Comparison of ENCODE assay signal across 17 mouse cellular contexts in genomic region chr13:14800246-14800645, GRCm38 (mm10).
DNase-seq lines count a peak whose midpoint lies in the region; ATAC-seq and TF ChIP-seq lines count a peak whose summit lies in the region.
"Had no signal": no experiment of that assay in that cellular context is flagged by ENCODE, and none has a peak within 500 bp of the region (broad histone marks: within the 10 kb centered on the region; RNA-seq: fewer than 3 reads in every experiment).

No protein-coding gene starts in this region.

- no peak overlapping the region for H3K9ac ChIP-seq in hindbrain, postnatal 0 days (replicated peaks; ENCODE audit: low read length)
- no peak overlapping the region for H3K9ac ChIP-seq in hindbrain, embryonic 14.5 days
- H3K9ac ChIP-seq: forebrain, embryonic 13.5 days had no signal

- H3K27ac ChIP-seq in gastrocnemius, adult 2 months, result no peak overlapping the region
- H3K27ac ChIP-seq in hindbrain, postnatal 0 days, result no peak overlapping the region
- no peak overlapping the region for H3K27ac ChIP-seq in hindbrain, embryonic 14.5 days
- H3K27ac ChIP-seq: forebrain, embryonic 13.5 days had no signal

- no peaks in the 10 kb centered on the region for H3K36me3 ChIP-seq in hindbrain, postnatal 0 days (ENCODE audit: insufficient read depth, low read length)
- no peaks in the 10 kb centered on the region for H3K36me3 ChIP-seq in hindbrain, embryonic 14.5 days (replicated peaks; ENCODE audit: control insufficient read depth, insufficient read depth)
- H3K36me3 ChIP-seq: G1E had no signal

- no peak overlapping the region for H3K4me2 ChIP-seq in hindbrain, postnatal 0 days (ENCODE audit: low read depth, low read length)
- H3K4me2 ChIP-seq in hindbrain, embryonic 14.5 days (replicated peaks), result no peak overlapping the region
- H3K4me2 ChIP-seq: forebrain, embryonic 13.5 days; liver, embryonic 11.5 days had no signal

- H3K4me3 ChIP-seq in gastrocnemius, adult 2 months, result no peak overlapping the region
- H3K4me3 ChIP-seq in hindbrain, postnatal 0 days (ENCODE audit: low read length), result no peak overlapping the region
- no peak overlapping the region for H3K4me3 ChIP-seq in hindbrain, embryonic 14.5 days (replicated peaks; ENCODE audit: low read length)
- H3K4me3 ChIP-seq: erythroblast, embryonic 14.5 days; forebrain, embryonic 13.5 days had no signal

- H3K27me3 ChIP-seq in hindbrain, postnatal 0 days (ENCODE audit: insufficient read depth, low read length), result no peaks in the 10 kb centered on the region
- no peaks in the 10 kb centered on the region for H3K27me3 ChIP-seq in hindbrain, embryonic 14.5 days (ENCODE audit: control insufficient read depth, insufficient read depth, low read length)
- H3K27me3 ChIP-seq: forebrain, embryonic 13.5 days had no signal

- no peak for ATAC-seq in hindbrain, postnatal 0 days
- no peak for ATAC-seq in hindbrain, embryonic 14.5 days (ENCODE audit: low FRiP score)
- ATAC-seq: forebrain, embryonic 13.5 days had no signal

- no peaks in the 10 kb centered on the region for H3K9me3 ChIP-seq in hindbrain, postnatal 0 days (ENCODE audit: low read length)
- H3K9me3 ChIP-seq in hindbrain, embryonic 14.5 days (ENCODE audit: control insufficient read depth, low read length), result no peaks in the 10 kb centered on the region
- H3K9me3 ChIP-seq: forebrain, embryonic 13.5 days; G1E had no signal

- H3K4me1 ChIP-seq in hindbrain, postnatal 0 days (ENCODE audit: insufficient read depth, low read length), result no peaks in the 10 kb centered on the region
- H3K4me1 ChIP-seq in hindbrain, embryonic 14.5 days (replicated peaks; ENCODE audit: control insufficient read depth, insufficient read depth, low read length), result no peaks in the 10 kb centered on the region
- H3K4me1 ChIP-seq: forebrain, embryonic 13.5 days had no signal

- peak; percentile 20 for DNase-seq in gastrocnemius, adult 2 months
- no peak for DNase-seq in gastrocnemius, adult 8-10 months (ENCODE audit: low spot score in 2 of 2)
- DNase-seq in hindbrain, postnatal 0 days (ENCODE audit: low spot score), result peak; percentile 16
- no peak for DNase-seq in hindbrain, embryonic 14.5 days (ENCODE audit: low spot score)
- peak; percentile 16 for DNase-seq in right cerebral cortex, postnatal 4 days
- no peak for DNase-seq in right cerebral cortex, postnatal 25 days
- DNase-seq in urinary bladder, postnatal 14 days (ENCODE audit: low spot score), result no peak
- no peak for DNase-seq in left cerebral cortex, adult 8-10 months (ENCODE audit: low spot score in 2 of 2)
- DNase-seq: cerebellum, adult 8-10 months; kidney, adult 2 months; kidney, postnatal 36 days; lung, adult 18-20 months; lung, postnatal 14 days had no signal

- TF ChIP-seq CTCF in gastrocnemius, adult 2 months (IDR thresholded peaks at IDR 0.05), result no peak
- TF ChIP-seq CTCF in hindbrain, postnatal 0 days (IDR thresholded peaks at IDR 0.05; ENCODE audit: low read depth), result no peak

- intact Hi-C loops in gastrocnemius, adult 2 months (cut with DNase I), result no loop called here

Comparison
In these comparisons a context has a peak if more than half of its experiments do, and no peak if none do; other contexts are left out.
1. DNase-seq: peak in gastrocnemius, adult 2 months (single experiment), hindbrain, postnatal 0 days (single experiment) and right cerebral cortex, postnatal 4 days (single experiment); none in gastrocnemius, adult 8-10 months (0 of 2), hindbrain, embryonic 14.5 days (single experiment), right cerebral cortex, postnatal 25 days (single experiment), urinary bladder, postnatal 14 days (single experiment) and left cerebral cortex, adult 8-10 months (0 of 2).